Mouse (Mus musculus) left cerebral cortex, adult 6 months (tissue): ENCODE measurements around the gene Olfr742. TPM values are rescaled to one million over a fixed set of nuclear protein-coding genes. Genes with fewer than 3 reads are reported as not detected.

ENCODE experiments used
- long read RNA-seq, 2 experiments: library from polyadenylated mRNA; unstranded; transcript quantifications; one replicate each; pipeline ENCODE4 v2.0.0; 2019 to 2020
- polyA plus RNA-seq: library from polyadenylated mRNA; unstranded; fragments of <200 nt; fragmentation: Nextera tagmentation; gene quantifications from 2 replicates; pipeline ENCODE4 v1.2.3, GENCODE M21; 2021

Olfr742 gene
- polyA plus RNA-seq = not detected in 2 replicates
- long read RNA-seq, experiment 1 = 0 reads
- long read RNA-seq, experiment 2 = 0 reads

DNA sequence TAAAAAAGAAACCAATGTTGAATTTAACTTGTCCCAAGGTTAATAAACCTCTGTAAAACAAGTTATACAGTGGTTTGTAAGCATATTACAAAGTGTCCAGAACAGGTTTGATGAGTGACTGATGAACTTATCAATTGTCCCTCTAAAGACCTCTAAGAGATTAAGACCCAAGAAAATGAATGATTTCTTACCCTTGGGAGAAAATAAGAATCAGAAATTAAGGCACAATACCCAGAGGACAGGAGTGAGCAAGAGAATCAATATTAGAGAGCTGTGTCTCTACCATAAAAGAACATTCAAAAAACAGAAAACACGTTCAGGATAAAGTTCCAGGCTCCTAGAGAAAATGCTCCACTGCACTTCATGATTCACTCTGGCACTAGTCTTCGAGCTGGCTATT lies at the start of gene Olfr742:
Gene Olfr742, plus strand, starts transcription at position 301 of the 400 bp plus-strand sequence.

DNA sequence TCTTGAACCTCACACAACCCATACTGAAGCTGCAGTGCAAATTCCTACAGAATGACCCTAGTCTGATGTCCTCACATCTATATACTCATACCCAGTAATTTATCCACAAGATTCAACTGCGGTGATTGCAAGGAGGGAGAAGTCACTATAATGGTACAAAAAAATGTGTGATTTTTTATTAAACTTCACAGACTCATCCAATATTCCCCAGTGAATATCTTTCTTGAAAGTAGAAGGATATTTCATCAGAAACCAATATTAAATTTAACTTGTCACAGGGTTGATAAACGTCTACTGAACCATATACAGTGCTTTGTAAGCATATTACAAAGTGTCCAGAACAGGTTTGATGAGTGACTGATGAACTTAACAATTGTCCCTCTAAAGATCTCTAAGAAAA lies 31.0 kb upstream of the Olfr742 start, which contains the start of gene Olfr741:
Gene Olfr741, plus strand, starts transcription at position 301 of the 400 bp plus-strand sequence.

DNA sequence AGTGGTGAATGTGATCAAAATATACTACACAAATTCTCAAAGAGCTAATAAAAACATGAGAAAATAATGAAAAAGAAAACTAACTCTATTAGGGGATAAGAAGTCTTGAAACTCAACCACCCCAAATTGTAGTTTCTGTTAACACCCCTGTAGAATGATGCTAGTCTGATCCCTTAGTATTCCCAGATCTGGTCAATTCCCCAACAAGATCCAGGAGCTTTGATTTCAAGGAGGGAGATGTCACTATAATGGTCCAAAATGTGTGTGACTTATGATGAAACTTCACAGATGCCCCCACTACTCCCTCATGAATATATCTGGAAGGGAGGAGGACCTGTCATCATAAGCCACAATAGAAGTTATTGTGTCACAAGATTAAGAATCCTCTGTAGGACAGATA lies 18.1 kb downstream of the Olfr742 start, which contains the start of gene Olfr743:
Gene Olfr743, plus strand, starts transcription at position 301 of the 400 bp plus-strand sequence.

Other genes starting within 250 kb of the Olfr742 start
- gene Olfr732, start 219.4 kb upstream of the Olfr742 start, polyA plus RNA-seq = not detected in 2 replicates
- not detected in 2 replicates for gene Olfr733, start 202.1 kb upstream of the Olfr742 start, polyA plus RNA-seq
- gene Olfr734, start 176.8 kb upstream of the Olfr742 start, polyA plus RNA-seq = not detected in 2 replicates
- gene Olfr735, start 154.7 kb upstream of the Olfr742 start, polyA plus RNA-seq = not detected in 2 replicates
- gene Tlr11, start 145.7 kb upstream of the Olfr742 start, polyA plus RNA-seq = not detected in 2 replicates
- not detected in 2 replicates for gene Olfr736, start 122.4 kb upstream of the Olfr742 start, polyA plus RNA-seq
- not detected in 2 replicates for gene Olfr738, start 96.0 kb upstream of the Olfr742 start, polyA plus RNA-seq
- not detected in 2 replicates for gene Olfr739, start 85.0 kb upstream of the Olfr742 start, polyA plus RNA-seq
- gene Olfr740, start 58.1 kb upstream of the Olfr742 start, polyA plus RNA-seq = not detected in 2 replicates
- gene Olfr741, start 30.9 kb upstream of the Olfr742 start, polyA plus RNA-seq = not detected in 2 replicates
- not detected in 2 replicates for gene Olfr743, start 18.2 kb downstream of the Olfr742 start, polyA plus RNA-seq
- gene Olfr744, start 111.3 kb downstream of the Olfr742 start, polyA plus RNA-seq = not detected in 2 replicates
- not detected in 2 replicates for gene Olfr745, start 135.8 kb downstream of the Olfr742 start, polyA plus RNA-seq
- gene Olfr746, start 143.5 kb downstream of the Olfr742 start, polyA plus RNA-seq = not detected in 2 replicates
- gene Olfr747, start 189.6 kb downstream of the Olfr742 start, polyA plus RNA-seq = not detected in 2 replicates
- not detected in 2 replicates for gene Olfr748, start 203.8 kb downstream of the Olfr742 start, polyA plus RNA-seq
- gene Olfr749, start 241.5 kb downstream of the Olfr742 start, polyA plus RNA-seq = not detected in 2 replicates